Mouse (Mus musculus) left cerebral cortex, postnatal 10 days (tissue): ENCODE results near the gene Duxf3. TPM values are rescaled to one million over a fixed set of nuclear protein-coding genes. Genes with fewer than 3 reads are reported as not detected.

Experiments
- total RNA-seq, 2 experiments: library from RNA; stranded (reverse); gene quantifications; 2 replicates each; pipeline ENCODE4 v1.2.3; 2021

Duxf3 gene
- total RNA-seq, 2 experiments from 2014 or later: not detected

Other genes with a start within 250 kb of the Duxf3 start
- gene AW822073, start 7.7 kb downstream of the Duxf3 start, total RNA-seq: not detected
- gene Gm4981, start 4.0 kb upstream of the Duxf3 start, total RNA-seq: not detected
- 10 to 100 TPM; 65.6 to 69.0 TPM for gene Gcc2, start 22.8 kb upstream of the Duxf3 start, total RNA-seq
- gene Lims1, start 90.8 kb upstream of the Duxf3 start, total RNA-seq: 10 to 100 TPM; 25.1 to 29.1 TPM
- 10 to 100 TPM; 65.0 to 67.5 TPM for gene Ranbp2, start 214.2 kb upstream of the Duxf3 start, total RNA-seq